Mouse (Mus musculus): ENCODE results near the gene H2-Eb2. TPM values are rescaled to one million over a fixed set of nuclear protein-coding genes. Genes with fewer than 3 reads are reported as not detected.

Gene H2-Eb2
- polyA plus RNA-seq, 1 experiment from 2014 or later = not detected

DNA sequence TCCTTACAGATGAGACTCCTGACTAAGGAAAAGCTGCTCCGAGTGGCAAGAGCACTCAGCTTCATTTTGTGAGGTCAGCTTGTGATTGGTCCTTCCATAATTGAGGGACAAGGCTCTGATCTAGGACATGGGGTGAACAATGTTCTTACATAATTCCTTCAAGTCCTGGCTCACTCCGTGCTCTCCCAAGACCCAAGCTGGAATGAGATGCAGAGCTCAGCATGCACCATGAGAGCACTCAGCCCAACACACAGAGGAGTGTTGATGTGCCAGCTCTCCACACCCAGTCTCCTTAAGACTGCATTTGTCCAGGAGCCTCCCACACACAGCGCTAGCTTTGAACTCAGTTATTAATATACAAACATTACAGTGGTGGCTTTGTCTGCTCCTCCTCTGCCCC lies 59.2 kb downstream of the H2-Eb2 start:
- no peaks in the 10 kb centered on the region for H3K4me1 ChIP-seq
- H3K27me3 ChIP-seq (replicated peaks) = peaks cover 10% of the 10 kb centered on the region
- no peak overlapping the region for H3K27ac ChIP-seq (replicated peaks)
- no peak for ATAC-seq (ENCODE audit: extremely low read depth, insufficient number of reproducible peaks, low FRiP score, low TSS enrichment)
- no peak overlapping the region for H3K9ac ChIP-seq
- H3K9me3 ChIP-seq = no peaks in the 10 kb centered on the region
- no peak overlapping the region for H3K4me3 ChIP-seq
- no peak overlapping the region for H3K4me2 ChIP-seq
- 62% methylated on average over 3 of the region's 3 CpGs for WGBS
- H3K36me3 ChIP-seq = no peaks in the 10 kb centered on the region

DNA sequence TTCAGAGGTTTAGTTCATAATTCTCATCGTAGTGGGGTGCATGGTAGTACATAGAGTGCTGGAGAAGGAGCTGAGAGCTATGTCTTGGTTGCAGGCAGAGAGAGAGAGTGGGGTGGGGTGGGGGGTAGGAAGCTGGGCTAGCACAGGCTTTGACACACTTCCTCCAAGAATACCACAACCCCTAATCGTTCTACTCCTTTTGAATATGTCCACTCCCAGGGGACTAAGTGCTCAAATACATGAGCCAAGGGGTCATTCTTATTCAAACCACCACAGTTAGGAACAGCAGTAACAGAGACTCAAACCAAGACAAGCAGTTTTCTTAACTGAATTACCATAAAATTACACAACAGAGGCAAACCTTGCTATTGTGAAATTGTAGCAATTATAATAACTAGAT lies 61.2 kb downstream of the H2-Eb2 start:
- Histone ChIP-seq H3K27me3 (replicated peaks) (peaks cover 23% of the 10 kb centered on the region), H3K9me3 (no peaks in the 10 kb centered on the region), H3K4me2 (no peak overlapping the region), H3K36me3 (no peaks in the 10 kb centered on the region), H3K4me1 (no peaks in the 10 kb centered on the region), H3K9ac (no peak overlapping the region), H3K27ac (replicated peaks) (no peak overlapping the region), H3K4me3 (no peak overlapping the region)
- ATAC-seq (ENCODE audit: extremely low read depth, insufficient number of reproducible peaks, low FRiP score, low TSS enrichment) = no peak
- 70% methylated on average over 2 of the region's 2 CpGs for WGBS

DNA sequence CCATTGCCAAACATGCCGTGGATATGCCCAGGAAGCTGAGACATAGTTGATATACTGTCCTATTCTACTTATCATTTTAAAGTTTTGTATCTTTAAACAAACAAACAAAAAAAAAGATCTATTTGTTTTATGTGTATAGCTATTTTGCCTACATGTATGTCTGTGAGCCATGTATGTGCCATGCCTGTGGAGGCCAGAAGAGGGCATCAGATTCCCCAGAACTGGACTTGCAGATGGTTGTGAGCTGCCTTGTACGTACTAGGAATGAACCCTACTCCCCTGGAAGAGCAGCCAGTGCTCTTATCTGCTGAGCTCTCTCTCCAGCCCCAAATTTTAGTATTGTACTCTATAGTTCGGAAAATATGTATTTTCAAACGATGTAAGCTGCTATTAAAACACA lies 63.0 kb downstream of the H2-Eb2 start:
- ATAC-seq (ENCODE audit: extremely low read depth, insufficient number of reproducible peaks, low FRiP score, low TSS enrichment) = no peak
- Histone ChIP-seq H3K27me3 (replicated peaks) (peaks cover 35% of the 10 kb centered on the region), H3K9me3 (0 out of 2 replicates have a peak, but pooled peaks cover under 1% of the 10 kb centered on the region), H3K4me2 (no peak overlapping the region), H3K36me3 (no peaks in the 10 kb centered on the region), H3K4me1 (no peaks in the 10 kb centered on the region; the same call in 1 of the 2 replicates), H3K9ac (no peak overlapping the region), H3K4me3 (no peak overlapping the region), H3K27ac (replicated peaks) (no peak overlapping the region)
- 26% methylated on average over 4 of the region's 4 CpGs for WGBS

Other genes with a start within 250 kb of the H2-Eb2 start
- 0.23 TPM in 2 replicates for gene H2-Oa, start 233.3 kb upstream of the H2-Eb2 start, polyA plus RNA-seq (2015; fragmentation: Nextera tagmentation; extraction: Ambion mirVana)
- gene H2-DMa, start 206.1 kb upstream of the H2-Eb2 start, polyA plus RNA-seq (2015; fragmentation: Nextera tagmentation; extraction: Ambion mirVana) = 6.0 TPM in 2 replicates
- 69.0 and 70.0 TPM in 2 replicates for gene Brd2, start 203.0 kb upstream of the H2-Eb2 start, polyA plus RNA-seq (2015; fragmentation: Nextera tagmentation; extraction: Ambion mirVana)
- gene H2-DMb2, start 182.4 kb upstream of the H2-Eb2 start, polyA plus RNA-seq (2015; fragmentation: Nextera tagmentation; extraction: Ambion mirVana) = 0.15 and 0.20 TPM in 2 replicates
- gene H2-DMb1, start 172.6 kb upstream of the H2-Eb2 start, polyA plus RNA-seq (2015; fragmentation: Nextera tagmentation; extraction: Ambion mirVana) = 0.24 and 0.27 TPM in 2 replicates
- 1.4 and 1.6 TPM in 2 replicates for gene Tap1, start 138.1 kb upstream of the H2-Eb2 start, polyA plus RNA-seq (2015; fragmentation: Nextera tagmentation; extraction: Ambion mirVana)
- 1.7 and 2.1 TPM in 2 replicates for gene Psmb9, start 137.9 kb upstream of the H2-Eb2 start, polyA plus RNA-seq (2015; fragmentation: Nextera tagmentation; extraction: Ambion mirVana)
- 3.2 and 4.3 TPM in 2 replicates for gene Psmb8, start 127.9 kb upstream of the H2-Eb2 start, polyA plus RNA-seq (2015; fragmentation: Nextera tagmentation; extraction: Ambion mirVana)
- 1.8 and 2.1 TPM in 2 replicates for gene Tap2, start 122.1 kb upstream of the H2-Eb2 start, polyA plus RNA-seq (2015; fragmentation: Nextera tagmentation; extraction: Ambion mirVana)
- gene H2-Ob, start 86.8 kb upstream of the H2-Eb2 start, polyA plus RNA-seq (2015; fragmentation: Nextera tagmentation; extraction: Ambion mirVana) = not detected in 2 replicates
- 13.0 TPM in 2 replicates for gene H2-Ab1, start 68.0 kb upstream of the H2-Eb2 start, polyA plus RNA-seq (2015; fragmentation: Nextera tagmentation; extraction: Ambion mirVana)
- gene H2-Aa, start 37.8 kb upstream of the H2-Eb2 start, polyA plus RNA-seq (2015; fragmentation: Nextera tagmentation; extraction: Ambion mirVana) = 0.80 and 1.4 TPM in 2 replicates
- gene H2-Eb1, start 19.8 kb upstream of the H2-Eb2 start, polyA plus RNA-seq (2015; fragmentation: Nextera tagmentation; extraction: Ambion mirVana) = 2.4 and 3.1 TPM in 2 replicates
- gene Btnl2, start 29.2 kb downstream of the H2-Eb2 start, polyA plus RNA-seq (2015; fragmentation: Nextera tagmentation; extraction: Ambion mirVana) = not detected in 2 replicates
- not detected in 2 replicates for gene Btnl1, start 51.5 kb downstream of the H2-Eb2 start, polyA plus RNA-seq (2015; fragmentation: Nextera tagmentation; extraction: Ambion mirVana)
- 0.19 TPM in 1 of 2 replicates, not detected in the other for gene BC051142, start 73.2 kb downstream of the H2-Eb2 start, polyA plus RNA-seq (2015; fragmentation: Nextera tagmentation; extraction: Ambion mirVana)
- gene Btnl4, start 151.7 kb downstream of the H2-Eb2 start, polyA plus RNA-seq (2015; fragmentation: Nextera tagmentation; extraction: Ambion mirVana) = not detected in 2 replicates
- gene Btnl6, start 191.7 kb downstream of the H2-Eb2 start, polyA plus RNA-seq (2015; fragmentation: Nextera tagmentation; extraction: Ambion mirVana) = not detected in 2 replicates
- gene Notch4, start 238.6 kb downstream of the H2-Eb2 start, polyA plus RNA-seq (2015; fragmentation: Nextera tagmentation; extraction: Ambion mirVana) = 5.5 and 7.0 TPM in 2 replicates